Mouse (Mus musculus) lung, postnatal 0 days (tissue): ENCODE results near the gene Smc3.

Source experiments
- CTCF ChIP-seq: IDR thresholded peaks from 2 replicates; pipeline ENCODE4 v1.5.1; 2016; ENCODE audit warnings: antibody characterized with exemption, mild to moderate bottlenecking
- EP300 ChIP-seq: IDR thresholded peaks from 2 replicates; pipeline ENCODE4 v1.6.1; 2016; ENCODE audit warnings: antibody characterized with exemption, mild to moderate bottlenecking, control low read depth

DNA sequence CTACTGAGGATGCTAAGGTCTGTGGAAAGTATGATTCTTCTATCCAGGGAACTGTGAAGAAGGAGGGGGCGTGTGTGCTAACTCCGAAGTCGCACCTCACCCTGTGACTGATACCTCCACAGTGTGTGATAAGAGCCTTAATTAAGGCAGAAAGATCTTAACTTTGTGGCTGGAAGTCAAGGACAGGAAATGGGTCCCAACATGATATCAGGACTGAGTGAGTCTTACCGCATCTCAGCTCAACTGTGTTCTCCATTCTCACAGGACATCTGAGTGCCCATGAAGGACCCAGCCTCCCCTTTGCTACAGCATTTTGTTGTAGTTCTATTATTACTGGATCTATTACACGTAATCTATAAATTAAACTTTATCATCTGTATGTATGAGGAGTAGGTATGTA is 57.2 kb downstream of the Smc3 start:
- TF ChIP-seq CTCF (no peak), EP300 (no peak)
